Mouse (Mus musculus) spleen, adult 12 weeks (tissue): ENCODE measurements around the gene Gm5294.

Source experiments
- DNase-seq: peaks from one replicate; pipeline ENCODE4 v3.0.0; 2022; ENCODE audit warnings: low spot score

The Gm5294 gene

DNA sequence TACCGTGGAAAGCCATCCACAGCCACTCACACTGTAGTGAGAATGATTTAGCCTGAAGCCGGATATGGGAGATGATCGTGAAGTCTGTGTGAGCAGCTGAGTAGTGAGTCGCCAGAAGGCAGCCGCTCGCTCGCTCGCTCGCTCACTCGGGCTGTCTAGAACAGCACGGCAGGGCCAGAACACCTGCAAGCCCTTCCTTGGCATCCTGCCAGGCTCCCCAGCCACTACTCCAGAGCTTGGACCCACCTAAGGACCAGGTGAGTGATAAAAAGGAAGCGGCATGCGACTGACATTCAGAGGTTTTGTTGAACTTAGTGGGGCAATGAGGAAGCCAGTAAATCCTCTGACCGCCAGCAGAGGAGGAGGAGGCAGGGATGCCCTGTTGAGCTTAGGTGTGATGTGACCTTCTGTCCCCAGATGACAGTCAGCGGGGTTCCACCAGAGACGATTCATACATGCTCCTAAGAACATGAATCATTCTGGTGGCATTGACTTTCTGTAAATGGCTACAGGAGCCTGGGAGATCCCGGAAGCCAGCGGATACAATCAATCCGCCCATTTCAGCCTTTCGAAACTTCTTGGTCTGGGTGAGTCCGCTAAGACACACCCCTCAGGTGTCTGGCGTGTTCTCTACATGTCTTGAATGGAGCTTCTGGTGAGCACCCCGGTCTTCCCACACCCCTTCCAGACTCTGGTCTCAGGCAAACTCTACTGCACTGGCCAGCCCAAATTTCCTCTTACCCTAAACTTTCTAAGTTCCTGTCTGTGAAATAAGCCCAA lies 30.0 kb downstream of the Gm5294 start:
- no peak for DNase-seq

DNA sequence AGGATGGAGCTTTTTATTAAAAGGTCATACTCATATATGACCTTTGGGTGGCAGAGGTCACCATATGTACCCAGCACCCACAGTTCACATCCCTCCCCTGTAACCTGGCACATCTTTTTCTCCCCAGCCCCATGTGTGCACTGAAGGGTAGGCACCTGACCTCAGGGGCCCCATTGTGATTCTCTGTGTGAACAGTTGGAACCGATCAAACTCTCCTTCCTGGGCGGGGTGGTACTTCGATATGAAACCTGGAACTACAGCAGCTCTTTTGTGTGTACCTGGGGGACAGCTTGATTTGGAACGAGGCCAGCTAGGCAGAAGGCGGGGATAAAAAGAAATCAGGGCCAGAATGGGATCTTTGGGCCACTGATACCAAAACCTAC lies 30.6 kb downstream of the Gm5294 start:
- DNase-seq: no peak

DNA sequence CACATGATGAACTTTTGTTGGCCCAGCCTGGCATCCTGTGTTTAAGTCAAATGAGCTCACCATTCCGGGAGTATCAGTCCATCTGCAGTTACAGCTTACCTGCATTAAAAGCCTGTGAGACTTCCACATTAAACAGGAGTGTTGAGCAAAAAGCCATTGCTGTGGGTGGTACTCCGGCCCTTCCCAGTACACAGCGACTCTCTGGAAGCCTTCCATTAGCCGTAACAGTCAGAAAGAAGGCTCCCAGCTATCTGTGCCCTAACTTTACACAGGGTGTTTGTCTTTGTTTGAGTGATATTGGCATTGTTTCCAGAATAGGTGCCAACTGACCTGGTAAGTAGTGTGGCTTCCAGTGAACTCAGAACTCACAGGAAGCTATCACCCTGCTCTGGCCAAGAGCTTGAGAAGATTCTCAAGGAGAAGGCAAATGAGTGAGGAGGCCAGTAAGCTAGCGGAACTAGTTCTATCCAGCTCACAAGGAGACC lies 31.5 kb downstream of the Gm5294 start:
- no peak for DNase-seq

DNA sequence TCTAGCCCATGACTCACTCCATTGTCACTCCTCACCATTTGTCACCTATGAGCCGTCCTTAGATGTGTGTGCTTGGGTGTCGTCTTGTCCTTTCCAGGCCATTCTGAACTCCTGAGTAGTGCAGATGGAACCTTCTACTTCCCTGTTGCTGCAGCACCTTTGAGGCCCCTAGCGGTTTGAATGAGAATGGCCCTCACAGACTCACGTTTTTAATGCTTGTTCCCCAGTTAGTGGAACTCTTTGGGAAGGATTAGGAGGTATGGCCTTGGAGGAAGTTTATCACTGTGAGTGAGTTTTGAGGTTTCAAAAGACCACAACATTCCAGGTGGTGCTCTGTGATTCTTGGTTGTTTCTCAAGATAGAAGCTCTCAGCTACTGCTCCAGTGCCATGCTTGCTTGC lies 32.3 kb downstream of the Gm5294 start:
- DNase-seq: no peak

DNA sequence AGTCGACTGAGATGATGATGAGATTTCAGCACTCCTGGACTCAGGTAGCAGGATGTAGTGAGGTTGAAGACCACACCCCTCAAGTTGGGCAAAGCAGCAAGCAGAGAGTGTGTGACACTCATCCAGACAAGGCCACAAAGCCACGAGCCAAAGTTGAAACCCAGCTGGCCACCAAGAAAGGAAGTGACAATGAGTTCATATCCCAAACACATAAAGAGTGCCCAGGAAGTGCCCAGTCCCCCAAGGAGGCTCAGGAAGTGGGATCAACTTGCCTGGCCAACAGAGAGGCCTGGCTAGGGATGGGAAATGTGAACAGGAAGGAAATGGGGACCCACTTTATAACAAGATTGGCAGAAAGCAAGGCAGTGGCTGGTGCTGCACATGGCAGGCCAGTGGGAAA lies 33.5 kb downstream of the Gm5294 start:
- no peak for DNase-seq

DNA sequence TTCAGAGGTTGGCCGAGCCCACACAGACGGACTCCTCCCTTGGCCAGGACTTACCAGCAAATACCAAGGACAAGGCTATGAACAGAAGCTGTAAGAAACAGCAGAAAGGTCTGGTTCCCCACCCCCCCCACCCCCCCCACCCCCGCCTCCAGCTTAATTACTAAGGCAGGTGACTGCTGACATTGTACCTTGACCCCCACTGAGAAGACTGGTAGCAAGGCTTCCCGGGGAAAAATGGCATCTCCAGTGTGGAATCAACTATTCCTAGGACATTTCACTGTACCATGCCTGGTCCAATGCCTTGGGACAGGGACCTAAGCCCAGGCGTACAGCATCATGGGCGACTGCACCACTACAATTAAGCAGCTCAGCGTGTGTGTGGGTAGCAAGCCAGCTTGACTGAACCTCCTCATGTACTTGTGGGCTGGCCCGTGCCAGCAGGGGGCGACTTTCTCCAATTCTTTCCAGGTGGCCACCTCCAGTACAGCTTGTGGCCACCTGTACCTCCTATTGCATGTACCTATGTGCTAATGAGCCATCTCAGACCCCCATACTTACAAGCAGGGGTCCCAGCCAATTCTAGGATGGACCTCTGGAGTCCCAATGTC lies 37.2 kb downstream of the Gm5294 start:
- no peak for DNase-seq

DNA sequence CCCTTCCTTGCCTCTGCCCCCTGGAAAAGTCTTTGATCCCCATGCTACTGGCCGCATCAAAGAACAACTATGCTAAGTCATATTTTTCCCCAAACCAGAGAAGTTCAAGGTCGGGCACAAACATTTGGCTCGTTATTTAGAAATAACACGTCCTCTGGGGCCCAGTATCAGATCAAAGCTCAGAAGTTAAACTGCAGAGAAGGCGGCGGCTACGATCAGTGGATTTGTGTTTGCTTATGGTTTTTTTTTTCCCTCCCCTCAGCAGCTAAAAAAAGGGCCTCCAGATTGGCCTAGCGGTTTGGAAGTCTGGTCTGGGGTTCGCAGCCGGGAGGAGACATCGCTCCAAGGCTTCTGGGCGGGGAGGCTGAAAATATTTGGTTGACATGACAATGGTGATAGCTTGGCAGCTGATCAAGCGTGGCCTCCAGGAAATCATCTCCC lies 38.0 kb downstream of the Gm5294 start:
- DNase-seq: no peak

DNA sequence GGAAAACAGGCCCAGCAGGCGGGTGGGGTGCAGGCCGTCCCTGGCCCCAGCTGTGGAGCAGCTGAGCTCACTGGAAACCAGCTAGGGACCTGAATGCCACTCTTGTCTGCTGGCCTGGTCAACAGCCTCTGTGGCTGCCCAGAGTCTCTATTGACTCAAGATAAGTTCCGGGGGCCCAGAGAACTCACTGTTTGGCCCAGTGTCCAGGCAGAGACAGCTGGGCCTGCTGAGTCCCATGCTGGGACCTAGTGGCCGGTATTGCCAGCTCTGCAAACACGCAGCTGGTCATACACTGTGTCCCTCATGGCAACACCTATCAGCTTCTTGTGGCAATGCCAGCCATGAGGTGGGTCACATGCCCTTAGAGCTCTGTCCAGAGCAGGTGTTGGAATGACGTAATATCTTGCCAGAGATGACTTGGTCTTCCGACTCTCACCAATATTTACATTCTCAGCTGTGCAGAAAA lies 43.8 kb downstream of the Gm5294 start:
- no peak for DNase-seq

DNA sequence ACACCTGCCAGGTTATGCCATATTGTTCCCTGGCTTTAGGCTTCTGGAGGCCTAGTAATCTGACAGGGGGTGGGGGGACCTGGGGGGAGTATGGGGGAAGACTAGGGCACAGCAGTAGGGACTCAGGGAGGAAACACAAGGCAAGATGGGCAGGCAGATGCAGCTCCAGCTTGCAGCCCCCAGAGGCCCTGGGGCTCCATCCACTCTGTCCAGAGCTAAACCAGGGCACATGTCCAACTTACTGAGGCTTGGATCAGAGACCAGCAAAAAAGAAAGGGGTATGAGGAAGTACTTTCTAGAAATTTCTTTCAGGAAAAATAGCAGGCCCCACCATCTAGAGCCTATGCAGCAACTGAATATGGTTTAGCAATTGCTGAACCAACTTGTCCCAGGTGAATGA lies 44.3 kb downstream of the Gm5294 start:
- no peak for DNase-seq

DNA sequence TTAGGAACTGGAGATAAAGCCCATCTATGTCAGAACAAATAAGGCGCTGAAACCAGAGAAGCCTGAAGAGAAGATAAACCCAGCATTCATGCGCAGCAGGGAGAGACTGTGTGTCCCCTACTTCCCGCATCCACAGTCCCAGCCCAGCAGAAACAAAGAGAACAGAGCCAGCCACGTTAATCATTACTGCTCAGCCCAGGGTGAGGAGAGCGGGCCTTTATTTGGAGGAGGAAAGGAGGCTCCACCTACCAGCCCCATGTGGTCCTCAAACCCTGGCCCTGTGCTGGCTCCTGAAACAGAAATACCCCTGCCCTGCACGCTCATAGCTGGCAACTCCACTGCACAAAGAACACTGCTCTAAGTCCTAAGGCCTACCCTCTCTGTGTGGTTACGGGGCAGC lies 45.0 kb downstream of the Gm5294 start:
- no peak for DNase-seq

DNA sequence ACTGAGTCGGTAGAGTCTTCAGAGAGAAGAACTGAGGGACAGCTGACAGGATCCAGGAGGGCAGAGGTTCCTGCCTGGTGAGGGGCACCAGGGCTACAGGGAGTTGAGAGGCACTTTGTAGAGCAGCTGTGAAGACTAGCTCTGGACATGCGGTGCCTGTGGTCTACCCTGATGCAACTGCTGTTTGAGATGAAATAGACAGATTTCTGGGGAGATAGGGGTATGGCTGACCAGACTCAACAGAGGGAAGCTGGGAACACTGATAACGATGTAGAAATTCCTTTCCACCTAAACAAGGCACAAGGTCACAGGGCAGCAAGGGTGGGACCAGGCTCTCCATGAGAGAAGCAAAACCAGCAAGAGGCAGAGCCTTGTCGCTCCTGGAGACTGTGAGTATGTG lies 45.8 kb downstream of the Gm5294 start:
- no peak for DNase-seq
